Mouse (Mus musculus) heart, adult 2 months (tissue): ENCODE measurements around the gene Ptpn1.
A peak's percentile ranks its signal among the peaks of the same experiment; 100 is the strongest.

Source experiments
- CTCF ChIP-seq: fragments of 200-600 bp; IDR thresholded peaks from 2 replicates; pipeline ENCODE4 v1.8.1; 2022; ENCODE audit warnings: antibody characterized with exemption, mild to moderate bottlenecking, moderate library complexity
- EP300 ChIP-seq: fragments of 200-500 bp; IDR thresholded peaks from 2 replicates; pipeline ENCODE4 v1.6.1; 2011; ENCODE audit warnings: low read depth, low read length, control low read depth; ENCODE audit not compliant: insufficient read depth
- POLR2A ChIP-seq: fragments of 200-500 bp; IDR thresholded peaks from 2 replicates; pipeline ENCODE4 v1.6.1; 2011; ENCODE audit warnings: mild to moderate bottlenecking, low read depth, low read length, control low read depth; ENCODE audit not compliant: insufficient read depth

- TF ChIP-seq CTCF, result no peak
- 0 out of 2 replicates have a peak, but pooled peaks have one; percentile 5 for TF ChIP-seq EP300
- TF ChIP-seq POLR2A, result no peak; the same call in 1 of the 2 replicates
Observed at GRCm38 (mm10) chr2:167942926-167943633, 11.2 kb downstream of the Ptpn1 start.
